Mouse (Mus musculus) limb, embryonic 13.5 days (tissue): ENCODE results near the gene Csn3. TPM values are rescaled to one million over a fixed set of nuclear protein-coding genes. Genes with fewer than 3 reads are reported as not detected.

Source experiments
- ATAC-seq: fragments of 200-750 bp; cut with Nextera tagmentation; 2 replicates; pipeline ENCODE4 v1.8.0; 2017; ENCODE audit warnings: low read depth, moderate number of reproducible peaks, moderate TSS enrichment; ENCODE audit not compliant: low FRiP score
- H3K27ac ChIP-seq: fragments of 300-500 bp; sonication (generic); 2 replicates; pipeline ENCODE4 v1.5.1; 2015; ENCODE audit warnings: inconsistent platforms, mild to moderate bottlenecking, moderate library complexity
- H3K27me3 ChIP-seq: fragments of 300-500 bp; sonication (generic); 2 replicates; pipeline ENCODE4 v1.6.1; 2015; ENCODE audit warnings: mild to moderate bottlenecking, inconsistent platforms
- H3K36me3 ChIP-seq: fragments of 300-500 bp; sonication (generic); 2 replicates; pipeline ENCODE4 v1.6.1; 2015; ENCODE audit warnings: inconsistent platforms, mild to moderate bottlenecking, moderate library complexity
- H3K4me1 ChIP-seq: fragments of 300-500 bp; sonication (generic); 2 replicates; pipeline ENCODE4 v1.6.1; 2015; ENCODE audit warnings: inconsistent platforms
- H3K4me2 ChIP-seq: fragments of 300-500 bp; sonication (generic); replicated peaks from 2 replicates; pipeline ENCODE4 v1.6.1; 2015; ENCODE audit warnings: inconsistent platforms, mild to moderate bottlenecking, moderate library complexity
- H3K4me3 ChIP-seq: fragments of 300-500 bp; sonication (generic); 2 replicates; pipeline ENCODE4 v1.5.1; 2015; ENCODE audit warnings: moderate library complexity, mild to moderate bottlenecking, inconsistent platforms
- H3K9ac ChIP-seq: fragments of 300-500 bp; sonication (generic); 2 replicates; pipeline ENCODE4 v1.6.1; 2015; ENCODE audit warnings: mild to moderate bottlenecking, inconsistent platforms
- H3K9me3 ChIP-seq: fragments of 300-500 bp; sonication (generic); 2 replicates; pipeline ENCODE4 v1.6.1; 2016; ENCODE audit warnings: inconsistent platforms
- whole genome bisulfite sequencing: fragments of 180-500 bp; shearing (Covaris S2); methylation state at CpG from one replicate; pipeline ENCODE4 v1.1.7; 2015; 5-methylcytosine and 5-hydroxymethylcytosine counted together
- polyA plus RNA-seq: library from polyadenylated mRNA; unstranded; fragments of >200 nt; fragmentation: Nextera tagmentation; extraction: Ambion mirVana; gene quantifications from 2 replicates; pipeline ENCODE4 v1.2.1, GENCODE M21; 2015

Gene Csn3
- 0.14 and 0.38 TPM in 2 replicates for polyA plus RNA-seq

- Histone ChIP-seq H3K9me3 (no peaks in the 10 kb centered on the region), H3K4me3 (no peak within 1 kb of the TSS), H3K27ac (no peak within 1 kb of the TSS), H3K4me1 (0 out of 2 replicates have a peak, but pooled peaks cover 5% of the 10 kb centered on the region), H3K36me3 (no peaks in the 10 kb centered on the region), H3K4me2 (no peak within 1 kb of the TSS), H3K9ac (no peak within 1 kb of the TSS), H3K27me3 (no peaks in the 10 kb centered on the region)
- no peak for ATAC-seq
- WGBS, result 22% methylated on average over 5 of the region's 5 CpGs
Observed at GRCm38 (mm10) chr5:87925372-87925771, at the start of gene Csn3. Csn3 (plus strand) TSS chr5:87925579.

GRCm38 (mm10) chr5:87884729-87885128 lies 40.6 kb upstream of the Csn3 start, which contains the start of gene Odam:
Odam (plus strand) TSS chr5:87885029.
- Histone ChIP-seq H3K9me3 (no peaks in the 10 kb centered on the region), H3K36me3 (no peaks in the 10 kb centered on the region), H3K4me1 (no peaks in the 10 kb centered on the region), H3K4me3 (no peak within 1 kb of the TSS), H3K9ac (no peak within 1 kb of the TSS), H3K27ac (no peak within 1 kb of the TSS), H3K4me2 (no peak within 1 kb of the TSS), H3K27me3 (no peaks in the 10 kb centered on the region)
- 84% methylated on average over 1 of the region's 1 CpGs for WGBS
- no peak for ATAC-seq

GRCm38 (mm10) chr5:87931603-87932002 lies 6.2 kb downstream of the Csn3 start:
- no peak overlapping the region for H3K27ac ChIP-seq
- H3K9me3 ChIP-seq, result no peaks in the 10 kb centered on the region
- 63% methylated on average over 1 of the region's 1 CpGs for WGBS
- no peak for ATAC-seq
- H3K27me3 ChIP-seq, result no peaks in the 10 kb centered on the region
- H3K36me3 ChIP-seq, result no peaks in the 10 kb centered on the region
- H3K4me2 ChIP-seq, result no peak overlapping the region
- no peak overlapping the region for H3K9ac ChIP-seq
- no peak overlapping the region for H3K4me3 ChIP-seq
- H3K4me1 ChIP-seq, result no peaks in the 10 kb centered on the region

GRCm38 (mm10) chr5:87940752-87941151 lies 15.4 kb downstream of the Csn3 start:
- Histone ChIP-seq H3K4me2 (no peak overlapping the region), H3K4me1 (no peaks in the 10 kb centered on the region), H3K9ac (no peak overlapping the region), H3K36me3 (no peaks in the 10 kb centered on the region), H3K27ac (no peak overlapping the region), H3K27me3 (no peaks in the 10 kb centered on the region), H3K4me3 (no peak overlapping the region), H3K9me3 (no peaks in the 10 kb centered on the region)
- WGBS, result 44% methylated on average over 3 of the region's 3 CpGs
- ATAC-seq, result no peak

- Histone ChIP-seq H3K27ac (no peak overlapping the region), H3K27me3 (no peaks in the 10 kb centered on the region), H3K4me3 (no peak overlapping the region), H3K4me2 (no peak overlapping the region), H3K9ac (no peak overlapping the region), H3K36me3 (no peaks in the 10 kb centered on the region), H3K9me3 (no peaks in the 10 kb centered on the region), H3K4me1 (no peaks in the 10 kb centered on the region)
- ATAC-seq, result no peak
Observed at GRCm38 (mm10) chr5:87942515-87942914, 17.1 kb downstream of the Csn3 start.

GRCm38 (mm10) chr5:87951836-87952235 lies 26.5 kb downstream of the Csn3 start:
- no peak for ATAC-seq
- no peaks in the 10 kb centered on the region for H3K36me3 ChIP-seq

GRCm38 (mm10) chr5:87969201-87969600 lies 43.8 kb downstream of the Csn3 start, which contains the start of the genes 2310003L06Rik and Gm28434:
2310003L06Rik (plus strand) TSS chr5:87969459.
Gm28434 (plus strand) TSS chr5:87969517.
- no peak for ATAC-seq
- Histone ChIP-seq H3K27me3 (no peaks in the 10 kb centered on the region), H3K4me3 (no peak within 1 kb of the TSS), H3K27ac (no peak within 1 kb of the TSS), H3K36me3 (no peaks in the 10 kb centered on the region), H3K9me3 (no peaks in the 10 kb centered on the region), H3K4me2 (no peak within 1 kb of the TSS), H3K4me1 (no peaks in the 10 kb centered on the region), H3K9ac (no peak within 1 kb of the TSS)
- WGBS, result 59% methylated on average over 2 of the region's 2 CpGs

More at GRCm38 (mm10) chr5:87951836-87952235, 26.5 kb downstream of the Csn3 start:
- Histone ChIP-seq H3K9me3 (no peaks in the 10 kb centered on the region), H3K4me2 (no peak overlapping the region), H3K4me3 (no peak overlapping the region), H3K27me3 (no peaks in the 10 kb centered on the region), H3K9ac (no peak overlapping the region), H3K27ac (no peak overlapping the region), H3K4me1 (no peaks in the 10 kb centered on the region)

GRCm38 (mm10) chr5:87979139-87979538 lies 53.8 kb downstream of the Csn3 start, which contains the start of gene Cabs1:
Cabs1 (plus strand) TSS chr5:87979439.
- H3K9ac ChIP-seq, result no peak within 1 kb of the TSS
- no peak for ATAC-seq
- H3K27ac ChIP-seq, result no peak within 1 kb of the TSS
- 87% methylated on average over 3 of the region's 3 CpGs for WGBS
- H3K4me3 ChIP-seq, result no peak within 1 kb of the TSS
- H3K9me3 ChIP-seq, result no peaks in the 10 kb centered on the region
- no peaks in the 10 kb centered on the region for H3K4me1 ChIP-seq
- no peak within 1 kb of the TSS for H3K4me2 ChIP-seq
- H3K27me3 ChIP-seq, result no peaks in the 10 kb centered on the region
- H3K36me3 ChIP-seq, result no peaks in the 10 kb centered on the region

Other genes with a start within 250 kb of the Csn3 start
- not detected in 2 replicates for gene Csn2, start 225.9 kb upstream of the Csn3 start, polyA plus RNA-seq
- gene Csn1s2a, start 151.0 kb upstream of the Csn3 start, polyA plus RNA-seq, result not detected in 2 replicates
- not detected in 2 replicates for gene Csn1s2b, start 117.5 kb upstream of the Csn3 start, polyA plus RNA-seq
- gene Prr27, start 99.9 kb upstream of the Csn3 start, polyA plus RNA-seq, result not detected in 2 replicates
- gene Odam, start 40.5 kb upstream of the Csn3 start, polyA plus RNA-seq, result not detected in 2 replicates
- not detected in 2 replicates for gene 2310003L06Rik, start 43.9 kb downstream of the Csn3 start, polyA plus RNA-seq
- gene Gm28434, start 43.9 kb downstream of the Csn3 start, polyA plus RNA-seq, result not detected in 2 replicates
- gene Cabs1, start 53.9 kb downstream of the Csn3 start, polyA plus RNA-seq, result not detected in 2 replicates
- not detected in 2 replicates for gene Smr3a, start 77.0 kb downstream of the Csn3 start, polyA plus RNA-seq
- gene Smr2, start 161.0 kb downstream of the Csn3 start, polyA plus RNA-seq, result not detected in 2 replicates
- not detected in 2 replicates for gene Gm11116, start 186.0 kb downstream of the Csn3 start, polyA plus RNA-seq
- not detected in 2 replicates for gene Gm11115, start 228.5 kb downstream of the Csn3 start, polyA plus RNA-seq